Mouse (Mus musculus): Measurements from ENCODE around the gene Mier2.

The Mier2 gene

GRCm38 (mm10) chr10:79502830-79503644 lies 52.0 kb downstream of the Mier2 start:
- DNase-seq (ENCODE audit: low read depth, low spot score): peak; percentile 61

GRCm38 (mm10) chr10:79496701-79497288 lies 58.2 kb downstream of the Mier2 start:
- DNase-seq (ENCODE audit: low read depth, low spot score): no peak

DNA sequence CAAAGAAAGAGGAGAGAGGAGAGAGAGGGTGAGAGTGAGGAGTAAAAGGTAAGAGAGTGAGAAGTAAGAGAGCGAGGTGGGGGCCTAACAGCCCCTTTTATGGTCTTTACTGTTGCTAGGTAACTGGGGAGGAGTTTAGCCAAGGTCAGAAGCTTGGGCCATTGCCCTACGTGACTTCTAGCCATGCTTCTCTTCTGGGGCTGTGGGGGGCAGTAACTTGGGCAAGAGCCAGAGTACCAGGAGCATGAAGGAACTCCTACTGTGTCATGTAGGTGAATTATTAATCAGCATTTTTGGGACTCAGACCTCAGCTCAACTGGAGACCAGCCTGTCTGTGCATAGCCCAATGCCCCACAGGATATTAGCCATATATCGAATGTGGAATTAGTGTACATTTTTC lies 59.1 kb downstream of the Mier2 start:
- no peak for DNase-seq (ENCODE audit: low read depth, low spot score)

Measured in A20 (cell line).